Mouse (Mus musculus) left cerebral cortex, postnatal 25 days (tissue): ENCODE measurements around the gene Vmn1r87. TPM values are rescaled to one million over a fixed set of nuclear protein-coding genes. Genes with fewer than 3 reads are reported as not detected.
"Not testable (repeated sequence)": the region's sequence is repeated elsewhere in the genome, so short reads cannot be mapped to it uniquely, and the experiment has no call there.

ENCODE experiments used
- DNase-seq, 2 experiments: peaks; one replicate each; pipeline ENCODE4 v3.0.0; 2022; ENCODE audit warnings: low spot score in 2 of 2, mixed read lengths in 1 of 2
- intact Hi-C: fragments of 180-260 bp; cut with DNase I; formaldehyde crosslinking; loops from one replicate; pipeline ENCODE4 v1.15.1; 2025
- total RNA-seq, 2 experiments: library from RNA; stranded (reverse); gene quantifications; 2 replicates each; pipeline ENCODE4 v1.2.3; 2021

Gene Vmn1r87
- not detected for total RNA-seq

- intact Hi-C loops: no loop called here
- DNase-seq: no peak
Measured at GRCm38 (mm10) chr7:13140057-13140456, at the start of gene Vmn1r87. Vmn1r87 (minus strand) TSS chr7:13140157.

- no peak for DNase-seq
- intact Hi-C loops: loop anchor here (10.0 kb wide), 1 partner anchor 56 kb away; the partner anchor contains the start of gene Vmn1r89
Measured at GRCm38 (mm10) chr7:13159268-13159667, 19.3 kb upstream of the Vmn1r87 start, which contains the start of gene Vmn1r88. Vmn1r88 (plus strand) TSS chr7:13159568.

- intact Hi-C loops: no loop called here
- no peak for DNase-seq
Measured at GRCm38 (mm10) chr7:13137340-13137739, 2.6 kb downstream of the Vmn1r87 start.

- intact Hi-C loops: no loop called here
- DNase-seq: no peak
Measured at GRCm38 (mm10) chr7:13131856-13132255, 8.1 kb downstream of the Vmn1r87 start.

- intact Hi-C loops, DNase-seq: not testable (repeated sequence)
Measured at GRCm38 (mm10) chr7:13123554-13124153, 16.3 kb downstream of the Vmn1r87 start.

- intact Hi-C loops: no loop called here
- DNase-seq: no peak
Measured at GRCm38 (mm10) chr7:13119817-13120216, 20.1 kb downstream of the Vmn1r87 start, which contains the start of gene Vmn1r86. Vmn1r86 (minus strand) TSS chr7:13119917.

GRCm38 (mm10) chr7:13095073-13095472 lies 44.9 kb downstream of the Vmn1r87 start, which contains the start of gene Vmn1r85:
Vmn1r85 (minus strand) TSS chr7:13095173.
- intact Hi-C loops: no loop called here
- DNase-seq: no peak

Other genes starting within 250 kb of the Vmn1r87 start
- 10 to 100 TPM; 13.0 to 16.9 TPM for gene Zscan22, start 242.3 kb downstream of the Vmn1r87 start, total RNA-seq
- 100 to 1,000 TPM; 339 to 352 TPM for gene Rps5, start 217.9 kb downstream of the Vmn1r87 start, total RNA-seq
- under 1 TPM; 0.78 to 0.94 TPM for gene Rnf225, start 212.7 kb downstream of the Vmn1r87 start, total RNA-seq
- gene Zfp324, start 174.3 kb downstream of the Vmn1r87 start, total RNA-seq: 10 to 100 TPM; 10.3 to 11.9 TPM
- gene Zfp446, start 162.3 kb downstream of the Vmn1r87 start, total RNA-seq: 1 to 10 TPM; 7.6 to 9.0 TPM
- gene Slc27a5, start 142.0 kb downstream of the Vmn1r87 start, total RNA-seq: not detected
- 100 to 1,000 TPM; 210 to 221 TPM for gene Trim28, start 141.0 kb downstream of the Vmn1r87 start, total RNA-seq
- gene Zbtb45, start 130.1 kb downstream of the Vmn1r87 start, total RNA-seq: 10 to 100 TPM; 34.4 to 37.1 TPM
- 100 to 1,000 TPM; 127 to 131 TPM for gene Chmp2a, start 105.3 kb downstream of the Vmn1r87 start, total RNA-seq
- gene Ube2m, start 101.9 kb downstream of the Vmn1r87 start, total RNA-seq: 100 to 1,000 TPM; 219 to 237 TPM
- gene Mzf1, start 85.4 kb downstream of the Vmn1r87 start, total RNA-seq: 10 to 100 TPM; 13.7 to 14.9 TPM
- not detected for gene Vmn1r85, start 45.0 kb downstream of the Vmn1r87 start, total RNA-seq
- not detected for gene Vmn1r86, start 20.2 kb downstream of the Vmn1r87 start, total RNA-seq
- gene Vmn1r88, start 19.4 kb upstream of the Vmn1r87 start, total RNA-seq: under 1 TPM; 0.16 to 0.25 TPM
- gene Vmn1r89, start 72.9 kb upstream of the Vmn1r87 start, total RNA-seq: not detected
- 1 to 10 TPM; 7.6 to 7.9 TPM for gene Lig1, start 137.1 kb upstream of the Vmn1r87 start, total RNA-seq
- gene Zswim9, start 138.6 kb upstream of the Vmn1r87 start, total RNA-seq: 10 to 100 TPM; 14.0 to 15.5 TPM
- gene Pla2g4c, start 184.5 kb upstream of the Vmn1r87 start, total RNA-seq: under 1 TPM; 0.16 to 0.37 TPM